Mouse (Mus musculus) brain, embryonic 14.5 days (tissue): Measurements from ENCODE around the gene Gm28036.

ENCODE experiments used
- CTCF ChIP-seq: fragments of 200-500 bp; IDR thresholded peaks from 2 replicates; pipeline ENCODE4 v1.5.1; 2012; ENCODE audit warnings: inconsistent platforms, mild to moderate bottlenecking, moderate library complexity, borderline replicate concordance; ENCODE audit not compliant: insufficient read depth, insufficient read length; ENCODE audit errors: extremely low read depth
- POLR2A ChIP-seq: fragments of 200-500 bp; IDR thresholded peaks from 2 replicates; pipeline ENCODE4 v1.6.1; 2012; ENCODE audit warnings: mild to moderate bottlenecking, inconsistent platforms, borderline replicate concordance; ENCODE audit not compliant: poor library complexity, insufficient read depth, insufficient read length, severe bottlenecking; ENCODE audit errors: extremely low read depth

GRCm38 (mm10) chr2:156123731-156124130 is 3.2 kb downstream of the Gm28036 start:
- TF ChIP-seq CTCF (no peak), POLR2A (no peak)
